Mouse (Mus musculus) erythroblast, embryonic 14.5 days (primary cell): ENCODE data around the gene Irs3.

ENCODE experiments used
- GATA1 ChIP-seq: IDR thresholded peaks from 2 replicates; pipeline ENCODE4 v1.6.1; 2012; ENCODE audit warnings: low read length, inconsistent platforms, mixed read lengths
- TAL1 ChIP-seq: IDR thresholded peaks from 3 replicates; pipeline ENCODE4 v1.6.1; 2012; ENCODE audit warnings: low read length, inconsistent platforms, mixed read lengths

DNA sequence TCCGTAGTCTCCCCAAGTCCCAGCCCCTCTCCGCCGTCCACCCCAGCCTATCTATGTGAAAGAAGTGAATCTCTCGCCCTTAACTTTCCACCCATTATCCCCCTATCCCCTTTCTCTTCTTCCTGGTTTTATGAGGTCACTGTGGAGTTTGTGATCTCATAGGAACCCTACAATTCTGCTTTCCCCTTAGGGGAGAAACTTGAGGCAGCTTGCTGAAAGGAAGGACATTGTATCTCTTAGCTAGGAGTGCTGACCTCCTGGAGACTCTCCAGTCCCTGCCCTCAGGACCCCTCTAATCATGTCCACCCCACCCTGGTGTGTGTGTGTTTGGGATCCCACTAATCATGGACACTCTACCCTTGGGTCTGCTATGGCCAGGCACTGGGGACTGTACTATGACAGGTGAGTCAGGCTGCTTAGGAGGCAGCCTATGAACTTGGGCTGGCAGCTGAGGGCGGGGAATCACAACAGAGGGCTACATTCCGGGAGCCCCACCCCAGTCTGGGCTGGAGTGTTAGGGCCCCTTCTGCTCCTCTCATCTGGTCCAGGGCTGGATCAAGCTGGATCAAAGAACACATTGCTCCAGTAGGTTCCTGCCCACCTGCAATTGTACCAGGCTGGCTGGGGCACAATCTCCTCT is 15.5 kb downstream of the Irs3 start:
- TF ChIP-seq GATA1 (no peak), TAL1 (no peak)
